Mouse (Mus musculus) cerebellum, adult 11 months (tissue): ENCODE results near the gene Sept5.

Source experiments
- DNase-seq: peaks from one replicate; pipeline ENCODE4 v3.0.0; 2022

Gene Sept5

DNA sequence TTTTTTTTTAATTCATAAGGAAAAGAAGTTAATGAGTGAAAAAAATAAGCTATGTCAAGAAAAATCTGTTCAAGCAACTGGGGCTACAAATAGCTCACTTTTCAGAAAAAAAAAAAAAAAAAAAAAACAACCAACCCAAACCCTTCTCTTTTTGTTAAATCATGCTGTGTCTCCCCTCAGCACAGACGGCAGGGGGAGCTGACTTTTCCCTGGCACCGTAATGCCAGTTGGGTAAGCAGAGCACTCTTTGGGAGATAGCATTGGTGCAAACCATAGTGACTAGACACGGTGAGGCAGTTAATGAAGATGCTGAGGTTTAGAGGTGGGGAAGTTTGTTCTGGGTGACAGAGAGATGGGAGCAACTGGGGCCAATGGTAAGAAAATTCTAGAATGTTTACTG, 2.3 kb upstream of the Sept5 start:
- DNase-seq, result no peak

DNA sequence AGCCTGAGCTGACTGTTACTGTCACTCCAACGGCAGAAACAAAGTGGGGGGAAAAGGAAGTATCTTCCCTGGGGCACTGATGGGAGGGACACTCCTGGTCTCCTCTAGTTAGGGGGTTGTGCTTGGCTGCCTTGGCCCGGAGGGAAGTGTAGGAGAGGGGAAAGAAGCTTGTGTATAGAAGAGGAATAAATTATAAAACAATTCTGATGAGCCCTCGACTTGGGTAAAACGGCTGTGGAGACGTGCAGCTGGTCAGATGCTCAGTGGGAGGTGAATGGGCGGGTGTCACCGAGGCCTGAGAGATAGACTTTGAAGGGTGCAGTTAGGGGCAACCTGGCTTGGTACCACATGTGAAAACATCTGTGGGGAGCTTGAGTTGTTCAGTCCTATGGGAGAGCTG, 1.4 kb upstream of the Sept5 start:
- DNase-seq, result no peak

DNA sequence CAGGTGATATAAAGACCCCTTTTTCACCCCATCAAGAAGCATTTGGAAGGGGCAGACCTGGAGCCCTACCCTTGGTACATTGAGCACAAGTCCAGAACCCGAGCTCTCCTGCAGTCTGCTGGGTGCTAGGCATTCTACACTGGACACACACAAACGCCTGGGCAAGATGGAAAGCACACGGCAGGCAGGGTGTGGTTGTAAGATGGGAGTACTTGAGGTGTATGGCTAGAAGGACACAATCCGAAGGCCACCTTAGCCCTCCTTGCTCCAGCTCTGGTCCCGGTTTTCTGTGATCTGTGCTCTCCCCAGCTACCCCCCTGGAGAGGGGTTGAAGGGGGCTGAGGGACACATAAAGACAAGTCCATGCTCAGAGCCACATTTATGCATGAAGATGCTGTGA, 537 bp upstream of the Sept5 start:
- DNase-seq, result no peak

DNA sequence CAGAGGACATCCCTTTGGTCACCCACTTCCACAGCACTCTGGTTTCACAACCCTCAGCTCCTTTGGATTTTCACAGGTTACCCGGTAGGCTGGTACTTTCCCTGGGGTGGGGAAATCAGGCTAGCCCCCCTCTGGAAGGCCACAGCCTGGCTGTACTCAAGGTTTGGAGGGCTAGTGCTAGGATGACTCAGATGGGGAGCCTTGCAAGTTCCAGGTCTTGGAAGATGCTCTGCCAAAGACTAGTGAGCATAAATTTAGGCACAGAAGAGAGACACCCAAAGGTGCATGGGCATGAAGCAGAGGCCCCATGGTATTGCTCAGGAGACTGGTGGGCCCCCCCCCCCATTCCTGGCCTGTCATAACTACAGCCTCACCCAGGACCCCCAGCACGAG, 810 bp downstream of the Sept5 start:
- DNase-seq, result peak; percentile 26

DNA sequence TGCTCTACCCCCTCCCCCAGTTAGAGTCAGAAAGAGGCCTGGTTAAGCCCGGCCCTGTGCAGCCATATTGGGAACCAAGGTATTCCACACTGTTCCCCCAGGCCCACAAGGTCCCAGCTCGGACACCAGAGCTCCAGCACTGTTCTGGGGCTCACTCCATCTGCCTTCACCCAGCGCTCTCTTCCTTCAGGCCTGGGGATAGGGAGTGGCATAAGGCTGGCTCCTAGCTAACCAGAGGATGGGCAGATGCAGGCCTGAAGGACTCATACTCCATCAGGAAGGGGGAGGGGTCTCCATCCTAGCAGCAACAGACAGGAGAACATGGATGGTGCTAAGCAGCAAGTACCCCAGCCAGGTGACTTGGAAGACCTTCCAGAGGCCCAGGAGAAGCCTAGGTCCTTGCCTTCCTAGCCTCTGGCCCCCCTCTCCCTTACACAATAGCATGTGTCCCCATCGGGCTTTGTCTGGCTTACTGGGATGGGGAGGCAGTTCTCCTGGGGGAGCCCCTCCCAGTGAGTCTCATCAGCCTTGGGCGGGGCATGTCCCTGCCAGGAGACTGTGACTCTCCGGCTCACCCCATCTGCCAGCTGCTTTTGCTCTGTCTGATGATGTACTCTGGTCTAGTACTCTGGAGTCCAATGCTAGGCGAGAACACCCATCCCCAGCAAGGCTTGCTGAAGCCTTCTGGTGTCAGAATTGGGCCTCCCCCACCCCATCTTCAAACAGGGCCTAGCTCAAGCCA, 1.4 kb downstream of the Sept5 start:
- peak; percentile 26 for DNase-seq

DNA sequence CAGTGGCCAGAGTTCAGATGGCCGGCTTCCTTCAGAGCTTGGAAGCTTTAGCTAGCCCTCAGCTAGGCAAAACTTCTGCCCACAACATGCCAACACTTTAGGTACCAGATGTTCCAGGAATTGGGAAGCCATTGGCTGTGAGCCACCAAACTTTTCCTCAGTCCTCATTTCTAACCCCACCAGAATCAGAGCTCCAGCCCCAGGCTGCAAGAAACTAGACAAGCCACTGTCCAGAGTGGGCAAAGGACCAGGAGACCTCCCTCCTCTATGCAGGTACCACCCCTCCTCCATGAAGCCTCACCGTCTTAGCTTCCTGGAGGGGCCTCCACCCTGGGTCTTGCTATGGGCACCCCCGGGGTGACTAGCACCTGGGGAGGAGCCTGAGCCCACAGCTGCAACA, 2.6 kb downstream of the Sept5 start:
- DNase-seq, result peak; percentile 54

DNA sequence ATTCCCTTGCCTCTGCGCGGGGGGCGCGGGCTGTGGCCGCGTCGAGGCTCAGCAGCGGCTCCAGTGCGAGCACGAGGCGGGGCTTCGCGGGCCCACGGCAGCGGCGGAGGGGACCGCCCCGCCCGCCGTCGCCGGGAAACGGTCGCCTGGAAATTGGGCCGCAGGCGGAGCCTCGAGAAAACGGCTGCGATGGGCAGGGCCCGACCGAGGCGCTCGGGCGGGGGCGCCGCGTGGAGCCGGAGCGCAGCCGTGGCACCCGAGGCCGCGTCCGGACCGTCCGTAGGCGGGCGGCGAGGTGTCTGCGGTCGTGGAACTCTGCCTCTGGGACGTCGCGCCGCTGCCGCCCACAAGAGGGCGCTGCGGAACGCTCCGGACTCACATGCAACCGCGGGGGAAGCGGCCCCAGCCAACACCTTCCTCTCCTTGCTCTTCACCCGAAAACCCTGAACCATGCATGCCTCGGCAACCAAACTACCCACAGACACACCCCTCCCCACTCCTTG, 3.3 kb downstream of the Sept5 start, which contains the start of gene Gm49601:
Gm49601 (minus strand) TSS at position 52 of the 503 bp plus-strand sequence.
- peak; percentile 89 for DNase-seq

DNA sequence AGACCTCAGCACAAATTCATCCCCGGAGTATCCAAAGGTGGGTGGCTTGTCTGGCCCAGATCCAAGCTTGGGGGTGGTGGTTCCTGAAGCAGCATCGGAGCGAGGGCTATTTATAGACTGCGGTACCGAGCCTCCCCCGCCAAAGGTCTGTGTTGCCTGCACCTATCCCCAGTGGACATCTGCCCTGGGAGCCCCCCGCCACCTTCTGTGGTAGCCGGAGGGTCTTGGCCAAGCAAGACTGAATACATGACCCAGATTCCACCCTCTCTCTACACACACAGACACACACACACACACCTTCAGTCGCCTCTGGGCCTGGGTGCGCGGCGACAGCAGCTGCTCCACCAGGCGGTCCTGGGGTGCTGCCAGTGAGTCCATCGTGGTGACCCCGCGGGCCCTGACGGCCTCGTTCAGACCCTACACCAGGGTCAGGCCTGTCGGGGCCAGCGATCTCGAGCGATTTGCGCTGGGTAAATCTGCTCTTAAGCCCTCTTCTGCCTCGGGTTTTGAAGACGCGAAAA, 3.9 kb downstream of the Sept5 start:
- peak; percentile 64 for DNase-seq

DNA sequence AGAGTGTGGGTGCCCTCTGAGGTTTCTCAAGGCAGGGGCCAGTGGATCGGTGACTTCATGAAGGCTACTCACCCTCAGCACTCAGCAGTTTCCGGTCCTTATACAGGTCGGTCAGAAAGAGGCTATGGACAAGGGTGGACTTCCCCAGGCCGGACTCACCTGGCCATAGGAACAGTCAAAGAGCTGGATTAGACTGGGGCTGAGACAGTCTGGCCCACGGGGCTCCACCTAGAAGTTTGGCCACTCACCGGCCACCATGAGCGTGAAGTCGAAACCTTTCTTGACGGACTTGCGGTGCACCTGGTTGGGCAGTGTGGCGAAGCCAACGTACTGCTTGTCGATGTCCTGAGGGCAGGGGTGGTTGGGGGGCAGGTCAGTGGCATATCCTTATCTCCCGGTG, 4.7 kb downstream of the Sept5 start:
- DNase-seq, result peak; percentile 37

DNA sequence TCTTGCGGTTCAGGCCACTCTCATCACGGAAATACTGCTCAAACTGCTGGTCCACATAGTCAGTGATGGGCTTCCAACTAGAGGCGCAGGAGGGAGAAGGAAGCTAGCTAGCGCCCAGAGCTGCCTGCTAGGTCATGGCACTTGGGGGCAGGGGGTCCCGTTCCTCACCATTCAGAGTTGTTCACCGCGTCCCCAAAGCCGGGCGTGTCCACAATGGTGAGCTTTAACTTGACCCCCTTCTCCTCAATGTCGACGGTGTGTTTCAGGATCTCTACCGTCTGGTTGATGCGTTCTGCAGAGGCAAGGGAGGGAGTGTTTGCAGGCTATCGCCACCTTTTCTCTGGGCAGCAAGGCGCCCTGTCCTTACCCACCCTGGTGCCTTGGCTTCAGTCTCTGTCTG, 5.1 kb downstream of the Sept5 start:
- peak; percentile 25 for DNase-seq

DNA sequence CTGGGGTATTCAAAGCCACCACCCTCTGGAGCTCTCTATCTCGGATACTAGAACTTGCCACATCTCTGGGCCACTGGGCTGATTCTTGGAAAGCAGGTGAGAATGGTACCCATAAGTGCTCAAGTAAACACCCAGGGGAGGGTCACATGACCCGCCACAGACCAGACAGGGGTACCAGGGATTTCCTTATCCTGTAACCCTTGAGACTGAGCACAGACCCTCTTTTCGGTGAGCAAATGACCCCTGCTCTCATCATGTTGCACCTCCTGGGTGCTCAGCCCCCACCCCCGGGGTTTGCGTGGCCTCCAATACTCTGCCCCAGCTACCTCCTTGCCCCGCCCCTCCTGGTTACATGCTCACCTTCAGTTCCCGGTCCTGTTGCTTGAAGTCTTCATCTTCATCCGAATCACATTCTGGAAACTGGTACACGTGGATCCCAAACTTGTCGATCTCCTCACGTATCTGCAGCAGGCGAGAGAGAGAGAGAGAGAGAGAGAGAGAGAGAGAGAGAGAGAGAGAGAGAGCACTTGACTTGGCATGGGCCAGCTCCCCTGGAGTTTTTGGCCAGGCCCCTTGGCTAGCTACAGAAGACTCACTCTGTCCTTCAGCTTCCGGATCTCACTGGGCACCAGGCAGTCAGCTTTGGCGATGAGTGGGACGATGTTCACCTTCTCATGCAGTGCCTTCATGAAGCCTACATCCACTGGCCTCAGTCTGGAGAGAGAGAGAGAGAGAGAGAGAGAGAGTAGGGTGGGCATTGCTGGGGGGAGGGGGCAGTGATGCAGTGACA, 5.8 kb downstream of the Sept5 start:
- DNase-seq, result peak; percentile 51

DNA sequence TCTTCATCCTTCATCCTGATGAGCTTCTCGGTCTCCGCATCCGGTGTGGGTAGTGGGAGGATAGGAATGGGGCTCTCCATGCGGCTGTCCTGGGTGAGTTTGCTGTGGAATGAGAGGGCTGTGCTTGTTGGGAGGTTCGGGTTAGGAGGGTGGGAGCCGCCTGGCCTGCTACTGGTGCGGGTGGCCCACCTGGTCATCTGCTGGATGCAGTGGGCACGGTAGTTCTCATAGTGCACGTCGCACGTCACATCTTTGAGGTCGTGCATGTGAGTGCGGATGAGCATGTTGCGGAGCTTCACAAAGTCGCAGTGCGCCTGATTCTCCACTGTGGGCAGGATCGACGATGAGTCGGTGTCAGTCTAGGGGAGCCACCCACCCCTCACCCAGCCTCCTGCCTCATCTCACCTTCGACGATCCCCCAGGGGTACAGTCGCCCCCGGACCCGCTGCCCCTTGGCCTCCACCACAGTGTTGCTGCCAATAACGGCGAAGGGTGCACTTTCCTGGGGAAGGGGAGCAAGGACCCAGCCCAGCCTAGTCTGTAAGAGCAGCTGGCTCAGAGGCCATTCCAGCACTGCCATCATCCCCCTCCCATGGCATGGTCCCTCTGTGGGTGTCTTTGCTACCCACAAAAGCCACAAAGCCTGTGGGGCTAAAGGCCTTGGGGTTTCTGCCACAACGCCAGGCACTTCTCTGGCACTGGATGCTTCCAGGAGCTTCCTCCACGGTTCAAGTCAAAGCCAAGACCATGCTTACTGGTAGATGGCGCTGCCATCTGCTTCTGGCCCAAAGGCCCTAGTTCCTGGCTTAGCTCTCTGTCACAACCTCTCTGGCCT, 6.6 kb downstream of the Sept5 start:
- DNase-seq, result peak; percentile 31

DNA sequence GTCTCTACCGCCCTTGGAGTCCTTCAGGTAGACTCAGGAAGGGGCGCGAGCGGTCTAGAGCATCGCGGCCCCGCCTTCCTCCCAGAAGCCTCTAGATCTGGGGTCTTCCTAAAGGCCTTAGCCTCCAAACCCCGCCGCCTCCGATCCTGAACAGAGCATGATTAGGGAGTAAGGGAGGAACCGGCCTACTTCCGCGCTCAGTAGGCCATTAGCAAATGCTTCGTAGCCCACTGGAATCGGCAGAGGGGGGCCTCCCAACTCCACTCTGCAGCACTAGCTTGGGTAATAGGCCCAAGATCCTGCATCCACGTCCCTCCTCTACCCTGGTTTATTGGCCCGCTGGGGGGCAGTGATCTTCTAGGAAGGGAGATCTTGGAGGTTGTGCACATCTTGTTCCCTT, 7.7 kb downstream of the Sept5 start, which contains the start of gene Gp1bb:
Gp1bb (minus strand) TSS at position 385 of the 400 bp plus-strand sequence.
- DNase-seq, result no peak

DNA sequence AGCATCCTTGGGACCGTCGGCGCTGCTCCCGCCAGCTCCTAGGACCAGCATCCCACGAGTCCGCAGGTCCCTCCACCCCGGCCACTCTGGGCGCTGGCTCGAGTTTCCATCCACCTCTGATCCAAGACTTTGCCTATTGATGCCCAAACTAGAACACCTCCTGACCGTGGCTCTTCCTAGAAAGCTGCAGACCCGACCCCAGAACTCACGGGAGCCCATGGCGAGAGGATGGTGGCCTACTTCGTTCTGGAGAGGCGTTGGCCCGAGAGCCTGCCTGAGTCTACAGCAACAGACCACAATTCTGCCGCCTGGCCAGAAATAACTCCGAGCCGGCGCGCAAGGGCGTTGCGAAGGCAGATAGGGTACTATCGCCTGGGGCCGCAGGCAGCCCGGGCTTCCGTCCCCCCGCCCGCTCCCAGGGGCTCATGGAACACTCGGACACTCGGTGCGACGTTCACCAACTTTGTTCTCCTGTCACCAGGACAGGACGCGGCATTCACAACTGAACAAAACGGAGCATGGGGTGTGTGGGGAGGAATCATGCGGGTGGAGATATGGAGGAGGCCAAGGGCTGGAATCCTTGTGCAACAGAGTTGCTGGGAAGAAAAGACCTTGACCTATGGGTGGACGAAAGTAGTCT, 8.3 kb downstream of the Sept5 start:
- DNase-seq, result peak; percentile 32

DNA sequence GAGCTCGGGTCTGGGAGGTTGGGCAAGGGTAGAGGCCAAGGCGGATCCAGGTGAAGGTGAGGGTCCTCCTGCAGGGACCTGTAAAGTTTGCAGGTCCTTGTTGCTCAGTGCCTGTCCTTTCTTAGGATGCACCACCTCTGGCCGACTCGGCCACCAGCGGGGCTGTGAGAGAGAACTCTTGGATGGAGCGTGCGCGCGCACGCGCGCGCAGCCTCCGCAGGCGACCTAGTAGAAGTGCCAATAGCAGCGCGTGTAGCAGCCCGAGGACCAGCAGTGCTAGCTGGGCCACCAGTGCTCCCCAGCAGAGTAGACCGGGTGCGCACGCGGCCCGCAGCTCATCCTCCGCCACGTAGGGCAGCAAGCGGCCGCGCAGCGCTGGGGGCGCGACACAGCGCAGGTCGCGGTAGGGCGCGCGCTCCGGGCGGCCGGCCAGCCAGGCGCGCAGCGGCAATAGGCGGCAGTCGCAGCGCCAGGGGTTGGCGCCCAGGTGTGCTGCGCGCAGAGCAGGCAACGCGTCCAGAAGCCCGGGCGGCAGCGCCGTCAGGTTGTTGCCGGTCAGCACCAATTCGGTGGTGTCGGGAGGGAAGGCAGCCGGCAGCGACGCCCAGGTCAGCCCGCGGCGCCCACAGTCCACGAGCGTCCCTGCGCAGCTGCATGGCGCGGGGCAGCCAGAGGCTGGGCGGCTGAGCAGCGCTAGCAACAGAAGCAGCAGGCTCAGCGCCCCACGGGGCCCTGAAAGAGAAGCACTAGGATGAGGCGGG, 9.0 kb downstream of the Sept5 start:
- DNase-seq, result peak; percentile 59

DNA sequence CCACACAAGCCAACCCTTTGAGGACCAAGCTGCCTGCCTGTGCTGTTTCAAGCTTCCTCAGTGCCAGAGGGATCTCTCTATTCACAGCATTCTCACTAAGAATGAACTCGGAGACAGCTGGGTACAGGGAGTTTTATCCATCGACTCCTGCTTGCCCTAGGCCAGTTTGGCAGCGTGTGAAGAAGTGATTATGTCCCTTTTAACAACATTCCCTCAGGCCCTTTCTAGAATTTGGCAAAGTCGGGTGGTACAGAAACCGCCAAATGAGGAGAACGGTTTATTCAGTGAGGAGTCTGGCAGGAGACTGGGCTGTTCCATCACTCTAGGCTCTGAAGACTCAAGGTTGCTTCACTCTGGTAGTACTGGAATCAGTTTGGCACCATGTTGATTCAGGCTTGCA, 9.6 kb downstream of the Sept5 start:
- no peak for DNase-seq

DNA sequence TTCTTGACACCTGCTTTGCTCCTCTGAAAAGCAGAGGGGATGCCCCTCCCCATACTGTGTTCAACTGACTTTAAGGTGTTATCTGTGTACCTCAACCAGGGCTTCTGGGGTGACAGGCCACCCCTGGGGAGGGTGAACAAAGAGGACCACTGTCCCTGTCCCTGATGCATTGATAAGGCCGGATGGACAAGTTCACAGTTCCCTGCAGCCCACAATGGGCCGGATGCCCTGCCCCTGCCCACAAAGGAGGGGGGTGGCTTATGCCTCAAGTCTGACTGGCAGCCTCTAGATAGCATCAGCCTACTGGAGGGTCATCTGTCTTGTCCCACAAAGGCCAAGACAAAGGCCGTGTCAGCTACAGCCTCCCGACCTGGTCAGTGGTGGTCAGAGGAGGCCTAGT, 10.6 kb downstream of the Sept5 start:
- DNase-seq, result no peak

DNA sequence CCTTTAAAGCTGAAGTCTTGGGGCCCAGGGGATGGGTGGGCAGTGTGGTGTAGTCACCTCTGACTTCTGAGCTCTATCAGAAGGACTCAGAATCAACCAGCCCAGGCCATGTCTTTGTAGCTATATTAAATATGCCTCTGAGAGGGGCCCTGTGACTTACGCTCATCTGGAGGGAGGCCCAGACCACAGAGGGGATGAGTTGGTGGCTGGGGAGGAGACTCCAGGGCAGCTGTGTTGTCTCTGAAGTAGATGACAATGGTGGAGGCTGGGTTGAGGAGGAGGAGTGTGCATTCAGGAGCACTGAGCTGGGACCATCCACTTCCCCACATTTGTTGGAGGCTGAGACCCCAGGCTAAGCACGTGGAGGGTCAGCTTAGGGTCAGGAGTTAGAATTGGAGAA, 11.5 kb downstream of the Sept5 start:
- DNase-seq, result no peak

DNA sequence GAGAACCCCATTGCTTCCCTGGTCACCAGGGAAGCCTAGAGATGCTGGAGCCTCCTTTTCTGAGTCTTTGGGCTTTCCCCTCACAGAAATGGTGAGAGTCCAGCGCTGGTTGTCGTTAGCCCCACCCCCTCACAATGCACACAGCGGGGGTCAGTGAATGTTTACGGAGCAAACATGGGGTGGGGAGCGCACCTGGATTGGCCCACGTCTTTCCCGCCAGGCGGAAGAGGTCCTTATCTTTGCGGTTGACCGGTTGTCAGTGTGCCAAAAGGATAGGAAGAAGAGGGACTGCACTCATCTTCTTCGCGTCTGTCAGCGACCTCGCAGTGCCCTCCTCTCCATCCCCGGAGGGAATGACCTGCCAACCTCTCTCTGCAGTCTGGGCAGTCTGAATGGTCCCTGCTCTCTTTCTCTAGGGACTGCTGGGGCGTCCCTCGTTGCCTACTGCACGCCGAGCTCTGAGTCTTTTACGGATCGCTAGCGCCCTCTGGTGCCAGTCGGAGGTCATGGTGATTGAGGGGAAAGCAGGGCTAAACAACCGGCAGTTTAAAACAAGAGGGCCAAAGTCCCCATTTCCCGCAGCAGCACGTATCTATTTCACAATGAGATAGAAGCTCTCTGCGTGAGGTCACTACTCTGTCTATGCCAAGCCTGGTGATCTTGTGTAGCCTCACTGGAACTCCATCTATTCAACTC, 12.2 kb downstream of the Sept5 start:
- DNase-seq, result peak; percentile 89

DNA sequence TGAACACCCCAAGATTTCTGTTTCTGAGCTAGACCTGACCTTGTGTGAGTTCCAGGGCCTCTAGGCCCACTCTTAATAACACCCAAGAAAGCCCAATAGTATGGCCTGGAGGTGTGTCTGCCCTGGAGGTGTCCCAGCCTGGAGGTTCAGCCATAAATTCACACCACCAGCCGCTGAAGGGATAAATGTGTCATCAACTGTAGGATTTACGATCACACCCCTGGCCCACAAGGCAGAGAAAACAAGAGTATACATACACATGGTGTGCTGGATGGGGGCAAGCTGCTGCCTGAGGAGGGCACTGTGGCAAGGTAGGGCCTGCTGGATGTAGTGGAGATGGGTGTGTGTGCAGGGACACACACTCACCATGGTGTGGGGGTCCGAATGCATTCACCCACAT, 16.5 kb downstream of the Sept5 start:
- no peak for DNase-seq

DNA sequence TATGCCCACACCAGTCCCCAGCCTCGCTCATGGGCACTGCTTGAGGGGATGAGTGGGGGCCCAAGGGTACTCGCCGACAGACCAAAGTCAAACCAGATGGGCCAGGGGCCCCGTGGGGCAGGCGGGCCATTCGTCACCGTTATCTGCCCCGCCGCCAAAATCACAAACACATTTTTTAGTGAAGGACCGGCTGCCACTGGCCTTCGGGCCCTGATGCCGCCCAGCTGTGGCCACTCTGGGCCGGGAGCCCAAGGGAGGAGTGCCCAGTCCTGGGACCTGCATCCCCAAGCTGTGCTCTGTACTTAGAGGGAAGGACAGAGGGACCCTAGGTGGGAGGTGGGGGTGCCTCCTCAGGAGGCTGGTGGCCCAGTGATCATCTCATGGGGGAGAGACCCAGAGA, 18.0 kb downstream of the Sept5 start:
- DNase-seq, result no peak
